Mouse (Mus musculus): ENCODE results near the gene Zfp839.
"Not testable (repeated sequence)": the region's sequence is repeated elsewhere in the genome, so short reads cannot be mapped to it uniquely, and the experiment has no call there.

Gene Zfp839

GRCm38 (mm10) chr12:110841731-110842493 is 8.1 kb upstream of the Zfp839 start:
- DNase-seq = no peak

GRCm38 (mm10) chr12:110843194-110844048 is 6.6 kb upstream of the Zfp839 start:
- peak; percentile 80 for DNase-seq

- no peak for DNase-seq
Observed at GRCm38 (mm10) chr12:110844227-110845130, 5.6 kb upstream of the Zfp839 start.

GRCm38 (mm10) chr12:110845131-110845880 is 4.7 kb upstream of the Zfp839 start:
- DNase-seq = peak; percentile 59

GRCm38 (mm10) chr12:110846191-110846765 is 3.8 kb upstream of the Zfp839 start:
- DNase-seq = no peak

GRCm38 (mm10) chr12:110850929-110851256 is 840 bp downstream of the Zfp839 start:
- DNase-seq = no peak

GRCm38 (mm10) chr12:110851414-110851813 is 1.4 kb downstream of the Zfp839 start:
- DNase-seq = no peak

- no peak for DNase-seq
Observed at GRCm38 (mm10) chr12:110851923-110852322, 1.9 kb downstream of the Zfp839 start.

GRCm38 (mm10) chr12:110854786-110855737 is 5.0 kb downstream of the Zfp839 start:
- no peak for DNase-seq

GRCm38 (mm10) chr12:110857196-110857595 is 7.1 kb downstream of the Zfp839 start:
- peak; percentile 46 for DNase-seq

- not testable (repeated sequence) for DNase-seq
Observed at GRCm38 (mm10) chr12:110858681-110859080, 8.6 kb downstream of the Zfp839 start.

- no peak for DNase-seq
Observed at GRCm38 (mm10) chr12:110860293-110860692, 10.2 kb downstream of the Zfp839 start.

- DNase-seq = peak; percentile 65
Observed at GRCm38 (mm10) chr12:110861256-110861655, 11.2 kb downstream of the Zfp839 start.

GRCm38 (mm10) chr12:110864008-110864407 is 14.0 kb downstream of the Zfp839 start:
- DNase-seq = no peak

GRCm38 (mm10) chr12:110865571-110865970 is 15.5 kb downstream of the Zfp839 start:
- DNase-seq = no peak

GRCm38 (mm10) chr12:110865989-110866388 is 15.9 kb downstream of the Zfp839 start:
- DNase-seq = no peak

- no peak for DNase-seq
Observed at GRCm38 (mm10) chr12:110870107-110870506, 20.1 kb downstream of the Zfp839 start.

GRCm38 (mm10) chr12:110871247-110871646 is 21.2 kb downstream of the Zfp839 start:
- no peak for DNase-seq

- DNase-seq = no peak
Observed at GRCm38 (mm10) chr12:110875351-110875750, 25.3 kb downstream of the Zfp839 start.

- peak; percentile 8 for DNase-seq
Observed at GRCm38 (mm10) chr12:110882291-110882690, 32.2 kb downstream of the Zfp839 start.

- DNase-seq = no peak
Observed at GRCm38 (mm10) chr12:110885251-110885650, 35.2 kb downstream of the Zfp839 start.

All from thymus, postnatal 14 days (tissue).